Mouse (Mus musculus) 3134 (cell line): ENCODE measurements around the gene Ift122.

Experiments
- DNase-seq: peaks from one replicate; pipeline ENCODE4 v3.0.0-alpha.2; 2011; ENCODE audit warnings: low spot score; ENCODE audit not compliant: insufficient read length; ENCODE audit errors: extremely low read depth

Ift122 gene

GRCm38 (mm10) chr6:115975606-115976005 lies 122.3 kb downstream of the Ift122 start:
- peak; percentile 53 for DNase-seq
